Mouse (Mus musculus) bone marrow macrophage, adult 2 months (primary cell): ENCODE data around the gene Dspp. TPM values are rescaled to one million over a fixed set of nuclear protein-coding genes. Genes with fewer than 3 reads are reported as not detected.

Source experiments
- H3K27ac ChIP-seq: 2 replicates; pipeline ENCODE4 v1.5.1; 2012; ENCODE audit warnings: low read depth, low read length; ENCODE audit not compliant: insufficient read depth
- H3K4me1 ChIP-seq: 2 replicates; pipeline ENCODE4 v1.6.1; 2012; ENCODE audit warnings: low read length; ENCODE audit not compliant: control insufficient read depth, insufficient read depth
- H3K4me3 ChIP-seq: 2 replicates; pipeline ENCODE4 v1.5.1; 2012; ENCODE audit warnings: mild to moderate bottlenecking, low read length, moderate library complexity; ENCODE audit not compliant: insufficient read depth
- CTCF ChIP-seq: IDR thresholded peaks from 2 replicates; pipeline ENCODE4 v1.5.1; 2012; ENCODE audit warnings: low read depth, mild to moderate bottlenecking, low read length, moderate library complexity
- POLR2A ChIP-seq: IDR thresholded peaks from 2 replicates; pipeline ENCODE4 v1.6.1; 2012; ENCODE audit warnings: mild to moderate bottlenecking, low read depth, low read length, borderline replicate concordance
- polyA plus RNA-seq: library from polyadenylated mRNA; stranded (reverse); fragments of >200 nt; gene quantifications from 2 replicates; pipeline ENCODE4 v1.2.4, GENCODE M21; 2012; ENCODE audit not compliant: missing spikeins, insufficient read depth, insufficient read length

Dspp gene
- polyA plus RNA-seq, 1 experiment = not detected

DNA sequence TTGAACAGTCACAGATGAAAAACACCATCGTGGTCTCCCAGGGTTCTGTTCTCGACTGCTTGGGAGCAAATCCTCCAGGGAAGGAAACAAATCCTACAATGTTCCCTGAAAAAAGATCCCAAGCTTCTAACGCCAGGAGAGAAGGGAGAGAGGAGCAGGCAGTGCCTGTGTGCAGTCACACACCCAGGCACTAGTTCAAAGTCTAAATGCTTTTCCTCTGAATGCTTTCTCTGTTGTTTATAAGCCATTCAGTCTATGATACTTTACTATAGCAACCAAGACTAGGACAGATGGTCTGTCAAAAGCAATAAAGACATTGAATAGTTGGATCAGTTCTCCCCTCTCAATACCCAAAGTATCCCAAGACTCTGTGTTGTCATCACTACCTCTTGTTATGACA, 16.8 kb downstream of the Dspp start:
- no peak overlapping the region for H3K27ac ChIP-seq
- H3K4me3 ChIP-seq = no peak overlapping the region
- no peak for TF ChIP-seq CTCF
- TF ChIP-seq POLR2A = no peak
- peaks cover 2% of the 10 kb centered on the region for H3K4me1 ChIP-seq

DNA sequence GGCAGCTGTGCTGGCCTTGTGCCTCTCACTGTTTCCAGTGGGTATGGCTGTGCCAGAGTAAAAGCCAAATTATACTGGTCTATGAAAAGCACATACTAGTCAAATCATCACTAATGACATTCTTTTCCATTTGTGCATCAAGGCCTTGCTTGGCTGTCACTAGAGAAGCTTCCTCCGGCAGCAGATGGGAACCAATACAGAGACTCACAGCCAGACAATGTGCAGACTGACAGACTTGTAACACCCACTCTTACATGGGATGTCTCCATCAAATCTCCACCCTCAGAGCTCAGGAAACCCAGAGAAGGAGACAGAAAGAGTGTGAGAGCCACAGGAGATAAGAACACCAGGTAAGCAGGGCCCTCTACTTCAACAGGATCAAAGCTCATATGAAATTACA, 24.6 kb downstream of the Dspp start:
- no peak overlapping the region for H3K27ac ChIP-seq
- H3K4me3 ChIP-seq = no peak overlapping the region
- no peaks in the 10 kb centered on the region for H3K4me1 ChIP-seq
- TF ChIP-seq POLR2A (no peak), CTCF (no peak)

DNA sequence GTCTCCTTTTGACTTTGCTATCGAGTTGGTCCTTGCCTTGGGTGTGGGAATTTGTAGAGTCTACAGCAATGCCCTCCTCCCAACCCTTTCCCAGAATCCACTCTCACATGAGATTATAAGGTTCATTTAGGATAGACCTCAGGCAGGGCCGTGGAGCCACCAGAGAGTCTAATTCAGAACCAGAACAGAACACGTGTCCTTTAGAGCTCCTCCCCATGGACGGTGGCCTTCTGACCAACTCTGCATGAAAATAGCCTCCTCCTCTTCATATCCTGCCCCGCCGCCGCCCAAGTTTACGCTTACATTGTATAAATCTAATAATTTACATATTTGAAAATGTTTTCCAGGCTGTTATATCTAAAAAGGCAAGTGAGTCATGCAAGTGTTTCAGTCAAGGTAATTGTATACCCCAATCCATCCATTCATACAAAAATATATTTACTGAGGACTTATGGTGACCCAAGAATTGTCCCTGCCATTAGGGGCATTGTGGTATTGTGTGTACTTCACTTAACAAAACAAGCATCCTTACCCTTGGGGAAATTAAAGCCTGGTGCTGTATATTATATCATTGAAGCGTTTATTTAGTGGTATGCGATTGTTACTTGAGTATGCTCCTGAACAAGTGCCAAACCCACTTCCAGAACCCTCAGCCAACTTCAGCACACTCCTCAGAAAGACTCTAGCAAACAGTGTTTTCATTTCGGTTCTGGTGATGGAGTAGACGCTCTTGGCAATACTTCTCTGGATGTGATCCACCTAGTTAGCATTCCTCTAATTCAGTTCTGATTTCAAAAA, 30.8 kb downstream of the Dspp start:
- Histone ChIP-seq H3K4me1 (no peaks in the 10 kb centered on the region), H3K27ac (no peak overlapping the region), H3K4me3 (no peak overlapping the region)
- TF ChIP-seq POLR2A (no peak), CTCF (no peak)

- no peaks in the 10 kb centered on the region for H3K4me1 ChIP-seq
- TF ChIP-seq POLR2A (no peak), CTCF (no peak)
- H3K27ac ChIP-seq = no peak within 1 kb of the TSS
- H3K4me3 ChIP-seq = no peak within 1 kb of the TSS
Measured at GRCm38 (mm10) chr5:104202351-104202750, 31.8 kb downstream of the Dspp start, which contains the start of gene Dmp1. Gene Dmp1 (plus strand): TSS chr5:104202613.

DNA sequence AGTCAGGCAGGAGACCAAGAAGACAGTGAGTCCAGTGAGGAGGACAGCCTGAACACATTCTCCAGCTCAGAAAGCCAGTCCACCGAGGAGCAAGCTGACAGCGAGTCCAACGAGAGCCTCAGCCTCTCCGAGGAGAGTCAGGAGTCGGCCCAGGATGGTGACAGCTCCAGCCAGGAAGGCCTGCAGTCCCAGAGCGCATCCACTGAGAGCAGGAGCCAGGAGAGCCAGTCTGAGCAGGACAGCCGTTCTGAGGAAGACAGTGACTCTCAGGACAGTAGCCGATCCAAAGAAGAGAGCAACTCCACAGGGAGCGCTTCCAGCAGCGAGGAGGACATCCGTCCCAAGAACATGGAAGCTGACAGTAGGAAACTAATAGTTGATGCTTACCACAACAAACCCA, 42.0 kb downstream of the Dspp start:
- TF ChIP-seq CTCF (no peak), POLR2A (no peak)
- Histone ChIP-seq H3K27ac (no peak overlapping the region), H3K4me1 (no peaks in the 10 kb centered on the region), H3K4me3 (no peak overlapping the region)

DNA sequence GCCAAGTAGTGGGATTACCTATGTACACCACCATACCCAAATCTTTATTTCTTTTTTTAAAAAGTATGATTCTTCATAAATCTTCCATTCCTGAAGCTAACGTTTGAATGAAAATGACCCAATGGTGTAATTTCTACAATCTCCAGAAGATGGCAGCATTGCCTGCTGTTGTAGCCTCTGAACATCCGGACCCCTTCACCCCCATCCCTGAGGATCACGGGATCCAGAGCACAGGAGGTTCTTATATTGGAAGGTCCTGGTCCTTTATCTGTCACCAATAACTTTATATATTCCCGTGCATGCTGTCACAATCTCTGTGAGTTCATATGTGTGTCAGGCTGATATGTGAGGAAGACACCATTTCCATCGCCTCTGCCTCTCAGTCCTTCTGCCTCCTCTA, 48.4 kb downstream of the Dspp start:
- H3K27ac ChIP-seq = no peak overlapping the region
- no peak overlapping the region for H3K4me3 ChIP-seq
- TF ChIP-seq CTCF (peak; percentile 75), POLR2A (no peak)
- no peaks in the 10 kb centered on the region for H3K4me1 ChIP-seq

- no peak for TF ChIP-seq CTCF
- no peak for TF ChIP-seq POLR2A
- no peak overlapping the region for H3K4me3 ChIP-seq
- no peak overlapping the region for H3K27ac ChIP-seq
- H3K4me1 ChIP-seq = no peaks in the 10 kb centered on the region
Measured at GRCm38 (mm10) chr5:104224299-104224698, 53.8 kb downstream of the Dspp start.

GRCm38 (mm10) chr5:104224750-104225149, 54.2 kb downstream of the Dspp start:
- no peak overlapping the region for H3K27ac ChIP-seq
- H3K4me3 ChIP-seq = no peak overlapping the region
- no peaks in the 10 kb centered on the region for H3K4me1 ChIP-seq
- no peak for TF ChIP-seq CTCF
- TF ChIP-seq POLR2A = no peak

- no peak for TF ChIP-seq CTCF
- TF ChIP-seq POLR2A = no peak
- Histone ChIP-seq H3K27ac (no peak overlapping the region), H3K4me3 (no peak overlapping the region), H3K4me1 (no peaks in the 10 kb centered on the region)
Measured at GRCm38 (mm10) chr5:104228497-104228896, 58.0 kb downstream of the Dspp start.

Other genes starting within 250 kb of the Dspp start
- gene Hsd17b13, start 193.3 kb upstream of the Dspp start, polyA plus RNA-seq = not detected in 2 replicates
- gene Hsd17b11, start 148.8 kb upstream of the Dspp start, polyA plus RNA-seq = 204 and 205 TPM in 2 replicates
- gene Nudt9, start 124.4 kb upstream of the Dspp start, polyA plus RNA-seq = 60.6 and 68.3 TPM in 2 replicates
- not detected in 2 replicates for gene Gm17660, start 93.1 kb upstream of the Dspp start, polyA plus RNA-seq
- gene Sparcl1, start 57.0 kb upstream of the Dspp start, polyA plus RNA-seq = 0.27 TPM in 1 of 2 replicates, not detected in the other
- gene Dmp1, start 31.9 kb downstream of the Dspp start, polyA plus RNA-seq = not detected in 2 replicates
- not detected in 2 replicates for gene Ibsp, start 128.5 kb downstream of the Dspp start, polyA plus RNA-seq
- gene Mepe, start 154.6 kb downstream of the Dspp start, polyA plus RNA-seq = not detected in 2 replicates